Mouse (Mus musculus): ENCODE measurements around the gene Fxr1. TPM values are rescaled to one million over a fixed set of nuclear protein-coding genes. Genes with fewer than 3 reads are reported as not detected.
"Not testable (repeated sequence)": the region's sequence is repeated elsewhere in the genome, so short reads cannot be mapped to it uniquely, and the experiment has no call there.

The Fxr1 gene
- polyA plus RNA-seq, 1 experiment = not detected

DNA sequence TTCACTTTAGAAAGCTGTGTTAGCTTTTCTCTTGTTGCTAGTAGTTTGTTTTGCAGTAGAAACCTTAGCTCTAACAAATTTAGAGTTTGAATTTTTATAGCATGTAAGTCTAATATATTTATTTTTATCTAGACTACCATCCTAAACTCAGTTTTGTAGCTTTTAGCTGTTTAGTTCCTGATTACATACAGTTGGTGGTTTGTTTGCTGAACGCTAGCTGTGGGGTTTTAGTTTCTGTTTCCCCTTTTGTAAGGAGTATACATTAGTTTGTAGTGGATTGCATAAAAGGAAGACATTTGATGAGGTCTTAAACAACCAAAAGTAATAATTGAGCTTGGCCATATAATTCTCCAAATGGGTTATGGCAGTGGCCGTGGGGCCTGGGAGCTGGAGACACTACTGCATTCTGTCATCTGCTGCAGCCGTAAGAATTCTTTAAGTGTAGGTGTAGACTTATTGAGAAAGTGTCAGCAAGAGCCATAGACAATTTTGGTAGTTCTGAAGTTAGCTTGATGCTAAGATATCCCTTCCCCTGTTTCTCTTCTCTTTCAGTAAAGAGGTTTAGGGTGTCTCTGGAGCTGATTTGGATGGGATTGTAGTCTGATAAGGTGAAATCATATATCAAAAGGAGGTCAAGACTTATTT is 14.1 kb downstream of the Fxr1 start:
- no peak for TF ChIP-seq POLR2A (IDR thresholded peaks at IDR 0.05; ENCODE audit: insufficient read depth, low read depth, low read length)
- no peak for TF ChIP-seq CTCF (IDR thresholded peaks at IDR 0.05; ENCODE audit: insufficient read depth, low read depth, low read length)
- WGBS = 69% methylated on average over 3 of the region's 3 CpGs
- Histone ChIP-seq H3K4me3 (ENCODE audit: insufficient read depth, low read depth, low read length) (no peak overlapping the region), H3K27ac (ENCODE audit: insufficient read depth, low read depth, low read length) (no peak overlapping the region), H3K4me1 (ENCODE audit: control insufficient read depth, insufficient read depth, low read length) (no peaks in the 10 kb centered on the region)

DNA sequence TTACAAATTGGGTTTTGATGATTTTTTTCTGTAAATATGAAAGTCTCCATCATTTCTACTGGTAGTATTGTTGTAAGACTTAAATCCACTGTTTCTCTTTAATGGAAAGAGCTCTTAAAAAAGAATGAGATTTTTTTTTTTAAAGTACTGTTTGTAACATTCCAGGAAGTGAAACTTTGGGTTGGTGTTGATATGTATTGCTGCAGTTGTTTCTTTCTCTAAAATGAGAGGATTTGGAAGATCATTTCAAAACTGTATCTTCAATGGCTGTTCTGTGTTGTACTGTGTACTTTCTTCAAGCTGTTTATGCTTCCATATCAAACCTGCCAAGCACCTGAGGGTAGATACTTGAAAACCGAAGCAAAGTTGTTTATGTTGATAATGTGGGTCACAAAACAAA is 15.1 kb downstream of the Fxr1 start:
- Histone ChIP-seq H3K4me1 (ENCODE audit: control insufficient read depth, insufficient read depth, low read length) (no peaks in the 10 kb centered on the region), H3K27ac (ENCODE audit: insufficient read depth, low read depth, low read length) (no peak overlapping the region), H3K4me3 (ENCODE audit: insufficient read depth, low read depth, low read length) (no peak overlapping the region)
- TF ChIP-seq CTCF (IDR thresholded peaks at IDR 0.05; ENCODE audit: insufficient read depth, low read depth, low read length) (no peak), POLR2A (IDR thresholded peaks at IDR 0.05; ENCODE audit: insufficient read depth, low read depth, low read length) (no peak)
- 68% methylated on average over 1 of the region's 1 CpGs for WGBS

DNA sequence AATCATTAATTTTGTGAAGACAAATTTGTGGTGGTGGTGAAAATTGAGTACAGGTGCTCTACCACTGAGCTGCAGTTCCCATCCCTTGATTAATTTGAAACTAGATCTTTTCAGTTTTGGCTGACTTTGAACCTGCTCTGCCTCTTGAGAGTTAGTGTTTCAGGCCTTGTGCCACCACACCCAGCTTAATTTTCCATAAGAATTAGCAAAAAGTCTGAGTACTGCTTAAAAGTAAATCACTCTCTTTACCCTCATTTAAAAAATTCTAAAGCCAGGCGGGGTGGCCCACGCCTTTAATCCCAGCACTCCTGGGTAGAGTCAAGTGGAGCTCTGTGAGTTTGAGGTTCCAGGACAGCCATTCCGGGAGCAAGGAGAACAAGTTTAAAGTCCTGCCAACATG is 16.0 kb downstream of the Fxr1 start:
- WGBS = 82% methylated on average over 3 of the region's 3 CpGs
- H3K27ac ChIP-seq (ENCODE audit: insufficient read depth, low read depth, low read length) = no peak overlapping the region
- no peak overlapping the region for H3K4me3 ChIP-seq (ENCODE audit: insufficient read depth, low read depth, low read length)
- TF ChIP-seq CTCF (IDR thresholded peaks at IDR 0.05; ENCODE audit: insufficient read depth, low read depth, low read length) (no peak), POLR2A (IDR thresholded peaks at IDR 0.05; ENCODE audit: insufficient read depth, low read depth, low read length) (no peak)
- no peaks in the 10 kb centered on the region for H3K4me1 ChIP-seq (ENCODE audit: control insufficient read depth, insufficient read depth, low read length)

DNA sequence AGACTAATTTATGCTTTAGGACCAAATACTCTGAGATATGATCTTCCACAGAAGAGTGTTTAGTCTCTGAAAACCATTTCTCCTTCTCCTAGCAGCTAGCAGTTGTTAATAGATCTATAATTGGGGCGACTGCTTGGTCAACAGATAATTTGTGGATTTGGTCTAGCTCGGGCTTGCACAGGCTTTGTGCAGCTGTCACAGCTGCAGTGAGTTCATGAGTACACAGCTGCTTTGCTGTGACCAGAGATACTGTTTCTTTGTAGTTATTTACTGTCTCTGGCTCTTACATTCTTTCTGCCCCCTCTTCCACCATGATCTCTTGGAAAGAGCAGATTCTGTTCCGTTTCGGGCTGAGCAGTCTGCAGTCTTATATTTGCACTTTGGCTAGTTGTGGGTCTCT is 22.2 kb downstream of the Fxr1 start:
- TF ChIP-seq CTCF (IDR thresholded peaks at IDR 0.05; ENCODE audit: insufficient read depth, low read depth, low read length) (no peak), POLR2A (IDR thresholded peaks at IDR 0.05; ENCODE audit: insufficient read depth, low read depth, low read length) (no peak)
- Histone ChIP-seq H3K4me3 (ENCODE audit: insufficient read depth, low read depth, low read length) (no peak overlapping the region), H3K27ac (ENCODE audit: insufficient read depth, low read depth, low read length) (no peak overlapping the region), H3K4me1 (ENCODE audit: control insufficient read depth, insufficient read depth, low read length) (no peaks in the 10 kb centered on the region)
- WGBS = 79% methylated on average over 4 of the region's 4 CpGs

GRCm38 (mm10) chr3:34062352-34062751 is 42.6 kb downstream of the Fxr1 start:
- TF ChIP-seq POLR2A (IDR thresholded peaks at IDR 0.05; ENCODE audit: insufficient read depth, low read depth, low read length) = no peak
- no peak for TF ChIP-seq CTCF (IDR thresholded peaks at IDR 0.05; ENCODE audit: insufficient read depth, low read depth, low read length)

GRCm38 (mm10) chr3:34068943-34069342 is 49.2 kb downstream of the Fxr1 start:
- 88% methylated on average over 7 of the region's 7 CpGs for WGBS
- H3K4me1 ChIP-seq (ENCODE audit: control insufficient read depth, insufficient read depth, low read length); H3K4me3 ChIP-seq (ENCODE audit: insufficient read depth, low read depth, low read length); H3K27ac ChIP-seq (ENCODE audit: insufficient read depth, low read depth, low read length): not testable (repeated sequence)

More at GRCm38 (mm10) chr3:34062352-34062751, 42.6 kb downstream of the Fxr1 start:
- WGBS = 78% methylated on average over 2 of the region's 2 CpGs
- Histone ChIP-seq H3K4me3 (ENCODE audit: insufficient read depth, low read depth, low read length) (no peak overlapping the region), H3K27ac (ENCODE audit: insufficient read depth, low read depth, low read length) (no peak overlapping the region), H3K4me1 (ENCODE audit: control insufficient read depth, insufficient read depth, low read length) (no peaks in the 10 kb centered on the region)

DNA sequence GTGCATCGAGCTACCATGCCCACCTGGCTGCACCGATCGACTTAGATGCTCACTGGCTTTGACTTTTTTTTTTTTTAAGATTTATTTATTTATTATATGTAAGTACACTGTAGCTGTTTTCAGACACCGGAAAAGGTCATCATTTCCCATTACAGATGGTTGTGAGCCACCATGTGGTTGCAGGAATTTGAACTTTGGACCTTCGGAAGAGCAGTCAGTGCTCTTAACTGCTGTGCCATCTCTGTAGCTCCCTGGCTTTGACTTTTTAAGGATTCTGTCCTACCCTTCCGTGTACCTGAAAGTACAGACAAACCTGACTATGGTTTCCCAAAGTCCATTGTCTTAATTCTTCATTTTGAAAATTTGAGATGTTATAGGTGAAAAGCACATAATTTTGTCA is 53.0 kb downstream of the Fxr1 start:
- H3K4me1 ChIP-seq (ENCODE audit: control insufficient read depth, insufficient read depth, low read length) = no peaks in the 10 kb centered on the region
- 91% methylated on average over 6 of the region's 6 CpGs for WGBS
- H3K4me3 ChIP-seq (ENCODE audit: insufficient read depth, low read depth, low read length) = no peak overlapping the region
- TF ChIP-seq POLR2A (IDR thresholded peaks at IDR 0.05; ENCODE audit: insufficient read depth, low read depth, low read length) = no peak
- TF ChIP-seq CTCF (IDR thresholded peaks at IDR 0.05; ENCODE audit: insufficient read depth, low read depth, low read length) = no peak
- no peak overlapping the region for H3K27ac ChIP-seq (ENCODE audit: insufficient read depth, low read depth, low read length)

GRCm38 (mm10) chr3:34076058-34076759 is 56.5 kb downstream of the Fxr1 start:
- H3K27ac ChIP-seq (ENCODE audit: insufficient read depth, low read depth, low read length) = no peak overlapping the region
- TF ChIP-seq CTCF (IDR thresholded peaks at IDR 0.05; ENCODE audit: insufficient read depth, low read depth, low read length) (no peak), POLR2A (IDR thresholded peaks at IDR 0.05; ENCODE audit: insufficient read depth, low read depth, low read length) (no peak)
- 90% methylated on average over 6 of the region's 6 CpGs for WGBS

DNA sequence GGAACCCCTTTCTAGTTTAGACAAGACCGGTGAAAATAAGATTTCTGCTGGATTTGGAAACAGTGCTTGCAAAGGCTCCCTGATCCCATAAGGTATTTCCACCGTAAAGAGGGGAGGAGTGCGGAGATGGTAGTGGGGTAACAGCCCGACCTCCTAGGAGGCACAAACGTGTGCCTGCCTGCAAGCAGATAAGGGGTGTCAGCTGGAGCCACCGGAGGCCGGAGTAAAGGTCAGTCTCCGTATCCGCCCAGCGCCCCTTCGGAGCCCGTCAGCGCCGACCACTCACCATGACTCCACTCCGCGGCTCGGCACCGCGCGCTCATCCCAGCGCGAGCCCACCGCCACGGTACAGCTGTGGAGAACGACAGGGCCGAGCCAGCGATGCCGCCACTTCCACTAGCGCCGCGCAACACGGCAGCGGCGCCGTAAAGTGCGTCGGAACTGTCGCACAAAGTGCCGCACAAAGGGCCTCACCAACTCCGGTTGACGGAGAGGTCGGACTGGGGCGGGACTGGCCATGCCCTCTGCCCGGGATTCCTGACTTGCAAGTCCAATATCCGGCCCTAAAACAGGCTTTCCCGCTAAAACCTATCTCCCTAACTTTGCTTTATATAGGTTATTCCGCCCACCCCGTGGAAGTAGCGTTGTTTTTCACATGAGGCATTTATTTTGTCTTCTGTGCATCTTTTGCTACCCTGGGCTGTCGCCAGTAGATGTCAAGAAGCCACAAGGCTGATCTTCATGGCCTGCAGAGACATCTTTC is 61.3 kb downstream of the Fxr1 start, which contains the start of gene Dnajc19:
Gene Dnajc19 (minus strand): TSS at position 422 of the 763 bp plus-strand sequence.
- H3K27ac ChIP-seq (ENCODE audit: insufficient read depth, low read depth, low read length) = peak within 1 kb of the TSS; percentile 88
- peak within 1 kb of the TSS; percentile 82 for H3K4me3 ChIP-seq (ENCODE audit: insufficient read depth, low read depth, low read length)
- TF ChIP-seq POLR2A (IDR thresholded peaks at IDR 0.05; ENCODE audit: insufficient read depth, low read depth, low read length) = peak; percentile 83
- TF ChIP-seq CTCF (IDR thresholded peaks at IDR 0.05; ENCODE audit: insufficient read depth, low read depth, low read length) = no peak
- H3K4me1 ChIP-seq (ENCODE audit: control insufficient read depth, insufficient read depth, low read length) = no peaks in the 10 kb centered on the region; the same call in 1 of the 2 replicates
- WGBS = under 1% methylated on average over 50 of the region's 50 CpGs

More at GRCm38 (mm10) chr3:34076058-34076759, 56.5 kb downstream of the Fxr1 start:
- Histone ChIP-seq H3K4me3 (ENCODE audit: insufficient read depth, low read depth, low read length) (no peak overlapping the region), H3K4me1 (ENCODE audit: control insufficient read depth, insufficient read depth, low read length) (no peaks in the 10 kb centered on the region; the same call in 1 of the 2 replicates)
